In genomic region chr1:133825543-133825942, GRCm38 (mm10) we compare ENCODE assay signal across 8 mouse cellular contexts. TPM values are rescaled to one million over a fixed set of nuclear protein-coding genes. Genes with fewer than 3 reads are reported as not detected.
DNase-seq lines count a peak whose midpoint lies in the region; ATAC-seq lines count a peak whose summit lies in the region.

No protein-coding gene starts in this region.

- peak overlapping the region; percentile 66 for H3K4me2 ChIP-seq in liver, embryonic 13.5 days

- peak; percentile 93 for ATAC-seq in erythroid progenitor cell, adult 5-6 weeks (replicated peaks; ENCODE audit: low FRiP score, poor library complexity, severe bottlenecking)
- peak; percentile 97 for ATAC-seq in liver, embryonic 13.5 days (ENCODE audit: low read depth)

- intact Hi-C loops in heart, postnatal 36 days (cut with DNase I), result no loop called here

- no peaks in the 10 kb centered on the region for H3K36me3 ChIP-seq in heart, embryonic 10.5 days
- no peaks in the 10 kb centered on the region for H3K36me3 ChIP-seq in liver, embryonic 13.5 days

- H3K4me1 ChIP-seq in heart, embryonic 10.5 days, result peaks cover 60% of the 10 kb centered on the region
- H3K4me1 ChIP-seq in liver, embryonic 13.5 days (replicated peaks), result peaks cover 94% of the 10 kb centered on the region

- WGBS in heart, embryonic 10.5 days, result 9% methylated on average over 8 of the region's 8 CpGs
- 6% methylated on average over 8 of the region's 8 CpGs for WGBS in liver, embryonic 13.5 days (ENCODE audit: insufficient replicate concordance)

- peaks cover 15% of the 10 kb centered on the region for H3K27me3 ChIP-seq in heart, embryonic 10.5 days (ENCODE audit: insufficient read depth, poor library complexity, severe bottlenecking)
- H3K27me3 ChIP-seq in liver, embryonic 13.5 days, result no peaks in the 10 kb centered on the region

- peak overlapping the region; percentile 83 for H3K27ac ChIP-seq in heart, embryonic 10.5 days
- H3K27ac ChIP-seq in liver, embryonic 13.5 days, result peak overlapping the region; percentile 99

- peak overlapping the region; percentile 74 for H3K9ac ChIP-seq in liver, embryonic 13.5 days

- DNase-seq in heart, embryonic 10.5 days (ENCODE audit: low spot score), result peak; percentile 97
- DNase-seq in heart, postnatal 36 days, result no peak
- DNase-seq in MN1 (ENCODE audit: low spot score), result peak; percentile 88
- peak; percentile 98 for DNase-seq in liver, embryonic 13.5 days
- DNase-seq in spleen, postnatal 10 days (ENCODE audit: low spot score in 2 of 2), result peak; percentile 78 to 93
- DNase-seq in urinary bladder, postnatal 10 days (ENCODE audit: low spot score), result no peak
- DNase-seq in layer of hippocampus, postnatal 36 days, result no peak

- no peak overlapping the region for H3K4me3 ChIP-seq in heart, embryonic 10.5 days
- H3K4me3 ChIP-seq in liver, embryonic 13.5 days (replicated peaks), result peak overlapping the region; percentile 29

- H3K9me3 ChIP-seq in heart, embryonic 10.5 days, result no peaks in the 10 kb centered on the region
- H3K9me3 ChIP-seq in liver, embryonic 13.5 days (replicated peaks), result no peaks in the 10 kb centered on the region

RNA-seq across cellular contexts. Expression of gene Atp2b4, which starts 24.7 kb away (rescaled TPM):
- 15.2 and 26.4 TPM in 2 replicates for polyA plus RNA-seq in heart, embryonic 10.5 days (2016; fragmentation: Nextera tagmentation; extraction: Ambion mirVana)
- 10 to 100 TPM; 19.5 to 23.7 TPM for total RNA-seq in heart, postnatal 36 days (2021)
- total RNA-seq in erythroid progenitor cell, adult 5-6 weeks (2015; ENCODE audit: low replicate concordance), result 306 and 370 TPM in 2 replicates
- total RNA-seq in erythroid progenitor cell, adult 5-6 weeks (2017; ENCODE audit: low replicate concordance), result 354 and 490 TPM in 2 replicates
- 27.5 and 28.8 TPM in 2 replicates for polyA plus RNA-seq in liver, embryonic 13.5 days (2015; fragmentation: Nextera tagmentation; extraction: Ambion mirVana)
- total RNA-seq in layer of hippocampus, postnatal 36 days (2021), result 10 to 100 TPM; 67.8 to 72.1 TPM

Comparison
In these comparisons a context has a peak if more than half of its experiments do, and no peak if none do; other contexts are left out.
1. DNase-seq: peak in heart, embryonic 10.5 days (single experiment), MN1 (single experiment), liver, embryonic 13.5 days (single experiment) and spleen, postnatal 10 days (2 of 2); none in heart, postnatal 36 days (0 of 2), urinary bladder, postnatal 10 days (single experiment) and layer of hippocampus, postnatal 36 days (0 of 2).
2. RNA of gene Atp2b4, which starts 24.7 kb away (total RNA-seq): 306 to 490 TPM in erythroid progenitor cell, adult 5-6 weeks; 67.8 to 72.1 TPM in layer of hippocampus, postnatal 36 days and 19.5 to 23.7 TPM in heart, postnatal 36 days; every median in the first group is over 4 times any median in the second.